Mouse (Mus musculus): ENCODE results near the gene Epn2.

GRCm38 (mm10) chr11:61598367-61598766 is 18.9 kb upstream of the Epn2 start:
- TF ChIP-seq CTCF (IDR thresholded peaks at IDR 0.05) (no peak), EP300 (IDR thresholded peaks at IDR 0.05) (no peak)

All from lung, postnatal 0 days (tissue).